13 mouse cellular contexts compared by ENCODE assay signal in the genomic region with DNA sequence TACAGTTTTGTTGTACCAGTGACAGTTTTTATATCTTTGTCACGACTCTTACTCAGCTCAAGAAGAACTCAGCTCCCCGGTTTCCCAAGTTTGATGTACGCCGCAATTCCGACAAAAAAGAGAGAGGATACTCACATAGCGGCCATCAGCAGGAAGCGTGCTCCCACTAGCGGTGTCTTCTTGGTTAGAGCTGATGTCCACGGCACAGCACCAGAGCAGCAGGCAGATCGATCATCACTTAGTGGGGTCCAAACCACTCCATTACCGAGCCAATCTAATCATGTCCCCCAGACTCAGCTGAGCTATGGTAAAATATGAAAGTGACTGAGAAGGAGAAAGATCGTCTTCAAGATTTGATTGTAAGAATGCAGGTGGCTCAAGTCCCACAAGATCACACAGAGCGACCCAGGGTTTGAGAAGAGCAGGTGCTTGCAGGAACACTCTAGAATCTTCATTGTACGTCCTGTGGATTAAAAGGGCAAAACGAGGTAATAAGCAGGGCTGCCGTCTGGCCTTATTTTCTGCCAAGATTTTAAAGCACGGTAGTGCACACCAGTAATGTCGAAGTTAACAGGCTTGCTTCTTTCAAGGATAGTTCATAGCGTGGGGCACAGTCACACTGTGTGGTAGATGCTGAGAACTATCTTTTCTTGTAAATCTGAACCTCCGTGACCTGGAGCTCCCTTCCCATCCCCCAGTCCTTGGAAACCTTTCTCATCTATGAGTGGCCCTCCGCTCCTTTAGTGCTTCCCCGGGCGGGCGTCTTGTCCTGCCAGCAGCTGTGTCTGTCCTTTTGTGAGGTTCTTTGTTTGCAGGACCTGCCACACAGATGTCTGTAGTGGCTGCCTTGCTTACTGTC. TPM values are rescaled to one million over a fixed set of nuclear protein-coding genes. Genes with fewer than 3 reads are reported as not detected.
DNase-seq lines count a peak whose midpoint lies in the region; ATAC-seq lines count a peak whose summit lies in the region.
"Had no signal": no experiment of that assay in that cellular context is flagged by ENCODE, and none has a peak within 500 bp of the region (broad histone marks: within the 10 kb centered on the region; RNA-seq: fewer than 3 reads in every experiment).

No protein-coding gene starts in this region.

- H3K4me3 ChIP-seq in kidney, embryonic 16.5 days (ENCODE audit: low read length), result no peak overlapping the region
- H3K4me3 ChIP-seq in kidney, embryonic 15.5 days (replicated peaks), result no peak overlapping the region
- peak overlapping the region; percentile 33 for H3K4me3 ChIP-seq in hindbrain, embryonic 10.5 days
- H3K4me3 ChIP-seq: heart, embryonic 12.5 days; liver, embryonic 15.5 days; stomach, embryonic 15.5 days had no signal

- peaks cover 6% of the 10 kb centered on the region; the same call in 1 of the 2 replicates for H3K4me1 ChIP-seq in kidney, embryonic 16.5 days (ENCODE audit: insufficient read depth, low read length)
- H3K4me1 ChIP-seq in kidney, embryonic 15.5 days, result peaks cover 6% of the 10 kb centered on the region
- H3K4me1 ChIP-seq in hindbrain, embryonic 10.5 days (replicated peaks), result peaks cover 56% of the 10 kb centered on the region
- H3K4me1 ChIP-seq: liver, embryonic 15.5 days had no signal

- peaks cover 95% of the 10 kb centered on the region for H3K27me3 ChIP-seq in kidney, embryonic 16.5 days (ENCODE audit: insufficient read depth, low read length)
- H3K27me3 ChIP-seq in kidney, embryonic 15.5 days, result peaks cover 97% of the 10 kb centered on the region
- H3K27me3 ChIP-seq in hindbrain, embryonic 10.5 days (ENCODE audit: insufficient read depth, poor library complexity, severe bottlenecking), result peaks cover 97% of the 10 kb centered on the region

- peak; percentile 51; the same call in 1 of the 2 replicates for ATAC-seq in kidney, embryonic 16.5 days (ENCODE audit: low FRiP score, low TSS enrichment)
- no peak for ATAC-seq in kidney, embryonic 15.5 days (replicated peaks; ENCODE audit: low FRiP score)

- DNase-seq in embryo, embryonic 11 days, result peak; percentile 74
- peak; percentile 69 for DNase-seq in hindbrain, embryonic 10.5 days (ENCODE audit: low spot score)
- peak; percentile 56 for DNase-seq in neural tube, embryonic 10.5 days (ENCODE audit: extremely low spot score, low spot score)
- DNase-seq in adrenal gland, adult 2 months, result no peak
- no peak for DNase-seq in B cell, adult 2 months
- no peak for DNase-seq in cerebellum, adult 9-11 months
- DNase-seq: adrenal gland, postnatal 10 days had no signal

- H3K27ac ChIP-seq in kidney, embryonic 16.5 days (ENCODE audit: low read length), result no peak overlapping the region
- H3K27ac ChIP-seq in kidney, embryonic 15.5 days, result no peak overlapping the region
- H3K27ac ChIP-seq in hindbrain, embryonic 10.5 days, result peak overlapping the region; percentile 83
- H3K27ac ChIP-seq: liver, embryonic 15.5 days; stomach, embryonic 15.5 days had no signal

- H3K9ac ChIP-seq in kidney, embryonic 16.5 days (replicated peaks; ENCODE audit: low read length), result no peak overlapping the region
- no peak overlapping the region for H3K9ac ChIP-seq in kidney, embryonic 15.5 days
- H3K9ac ChIP-seq: heart, embryonic 12.5 days; liver, embryonic 15.5 days; stomach, embryonic 15.5 days had no signal

- no peaks in the 10 kb centered on the region for H3K9me3 ChIP-seq in kidney, embryonic 16.5 days (ENCODE audit: low read length)
- H3K9me3 ChIP-seq in kidney, embryonic 15.5 days (replicated peaks), result peaks cover 2% of the 10 kb centered on the region; the same call in 1 of the 2 replicates
- no peaks in the 10 kb centered on the region for H3K9me3 ChIP-seq in hindbrain, embryonic 10.5 days
- H3K9me3 ChIP-seq: heart, embryonic 12.5 days; liver, embryonic 15.5 days; stomach, embryonic 15.5 days had no signal

- H3K4me2 ChIP-seq in kidney, embryonic 16.5 days (replicated peaks; ENCODE audit: low read depth, low read length), result no peak overlapping the region
- no peak overlapping the region for H3K4me2 ChIP-seq in kidney, embryonic 15.5 days
- H3K4me2 ChIP-seq: heart, embryonic 12.5 days; liver, embryonic 15.5 days; stomach, embryonic 15.5 days had no signal

- WGBS in kidney, embryonic 16.5 days, result 38% methylated on average over 24 of the region's 24 CpGs
- WGBS in kidney, embryonic 15.5 days, result 41% methylated on average over 24 of the region's 24 CpGs
- WGBS in hindbrain, embryonic 10.5 days, result 32% methylated on average over 24 of the region's 24 CpGs

- no peaks in the 10 kb centered on the region for H3K36me3 ChIP-seq in kidney, embryonic 16.5 days (ENCODE audit: insufficient read depth, low read length)
- H3K36me3 ChIP-seq in kidney, embryonic 15.5 days, result no peaks in the 10 kb centered on the region
- no peaks in the 10 kb centered on the region for H3K36me3 ChIP-seq in hindbrain, embryonic 10.5 days
- H3K36me3 ChIP-seq: heart, embryonic 12.5 days; liver, embryonic 15.5 days; stomach, embryonic 15.5 days had no signal

RNA-seq across cellular contexts. Expression of a gene that starts 20.5 kb away (rescaled TPM):
- polyA plus RNA-seq in kidney, embryonic 16.5 days (2015; fragmentation: Nextera tagmentation; extraction: Ambion mirVana), result 4.2 and 4.8 TPM in 2 replicates
- polyA plus RNA-seq in kidney, embryonic 15.5 days (2015; fragmentation: Nextera tagmentation; extraction: Ambion mirVana), result 8.4 and 9.1 TPM in 2 replicates
- 16.4 and 18.3 TPM in 2 replicates for polyA plus RNA-seq in hindbrain, embryonic 10.5 days (2016; fragmentation: Nextera tagmentation; extraction: Ambion mirVana)
- total RNA-seq in adrenal gland, adult 2 months (2021), result 10 to 100 TPM in 1 of 2 experiments, 1 to 10 TPM in 1; 8.6 to 13.6 TPM
- polyA plus RNA-seq in adrenal gland, adult 2 months (2012; rRNA removed), result 0.37 and 1.4 TPM in 2 replicates
- total RNA-seq: common myeloid progenitor, adult 5-6 weeks had no signal

RNA-seq across cellular contexts. Expression of a gene that starts 38.2 kb away (rescaled TPM):
- 0.07 and 0.09 TPM in 2 replicates for polyA plus RNA-seq in kidney, embryonic 16.5 days (2015; fragmentation: Nextera tagmentation; extraction: Ambion mirVana)
- 0.10 and 0.13 TPM in 2 replicates for polyA plus RNA-seq in kidney, embryonic 15.5 days (2015; fragmentation: Nextera tagmentation; extraction: Ambion mirVana)
- 0.19 and 0.26 TPM in 2 replicates for polyA plus RNA-seq in hindbrain, embryonic 10.5 days (2016; fragmentation: Nextera tagmentation; extraction: Ambion mirVana)
- under 1 TPM; 0.28 to 0.40 TPM for total RNA-seq in adrenal gland, adult 2 months (2021)
- polyA plus RNA-seq in adrenal gland, adult 2 months (2012; rRNA removed), result 0.10 and 0.12 TPM in 2 replicates
- total RNA-seq: common myeloid progenitor, adult 5-6 weeks had no signal

Comparison
In these comparisons a context has a peak if more than half of its experiments do, and no peak if none do; other contexts are left out.
1. DNase-seq: peak in embryo, embryonic 11 days (single experiment), hindbrain, embryonic 10.5 days (single experiment) and neural tube, embryonic 10.5 days (single experiment); none in adrenal gland, adult 2 months (single experiment), B cell, adult 2 months (0 of 2) and cerebellum, adult 9-11 months (single experiment).